Mouse (Mus musculus) macrophage (primary cell): ENCODE results near the gene BC017158. TPM values are rescaled to one million over a fixed set of nuclear protein-coding genes. Genes with fewer than 3 reads are reported as not detected.

Experiments
- H3K27ac ChIP-seq: fragments of 350-480 bp; formaldehyde crosslinking; 2 replicates; pipeline ENCODE4 v1.9.0; 2021
- H3K36me3 ChIP-seq: fragments of 350-480 bp; formaldehyde crosslinking; 2 replicates; pipeline ENCODE4 v1.9.0; 2021; ENCODE audit errors: inconsistent target
- H3K4me3 ChIP-seq: fragments of 350-480 bp; formaldehyde crosslinking; 2 replicates; pipeline ENCODE4 v1.9.0; 2021; ENCODE audit errors: inconsistent target
- H3K79me2 ChIP-seq: fragments of 350-480 bp; formaldehyde crosslinking; 2 replicates; pipeline ENCODE4 v1.9.0; 2021; ENCODE audit errors: inconsistent target
- WGBS: methylation state at CpG from one replicate; pipeline ENCODE4 v1.1.7; 2026; ENCODE audit warnings: inconsistent platforms; ENCODE audit not compliant: missing documents; 5-methylcytosine and 5-hydroxymethylcytosine counted together
- polyA plus RNA-seq: library from polyadenylated mRNA; stranded (reverse); fragments of 250-400 nt; gene quantifications from 3 replicates; pipeline ENCODE4 v1.2.4, GENCODE M21; 2018; ENCODE audit warnings: inconsistent platforms

Gene BC017158
- polyA plus RNA-seq, 1 experiment from 2014 or later = 16.5 TPM

GRCm38 (mm10) chr7:128265411-128265810 lies 32.6 kb downstream of the BC017158 start, which contains the start of gene Slc5a2:
TSS of gene Slc5a2 (plus strand) at chr7:128265657.
- Histone ChIP-seq H3K36me3 (no peaks in the 10 kb centered on the region), H3K27ac (no peak within 1 kb of the TSS), H3K4me3 (no peak within 1 kb of the TSS), H3K79me2 (no peaks in the 10 kb centered on the region)
- WGBS = 83% methylated on average over 6 of the region's 6 CpGs

GRCm38 (mm10) chr7:128256783-128257334 lies 41.1 kb downstream of the BC017158 start:
- no peaks in the 10 kb centered on the region for H3K36me3 ChIP-seq
- no peaks in the 10 kb centered on the region for H3K79me2 ChIP-seq
- WGBS = 62% methylated on average over 5 of the region's 5 CpGs
- no peak overlapping the region for H3K27ac ChIP-seq
- no peak overlapping the region for H3K4me3 ChIP-seq

- no peak overlapping the region for H3K27ac ChIP-seq
- no peaks in the 10 kb centered on the region for H3K36me3 ChIP-seq
- H3K4me3 ChIP-seq = no peak overlapping the region
- 94% methylated on average over 5 of the region's 5 CpGs for WGBS
- no peaks in the 10 kb centered on the region for H3K79me2 ChIP-seq
Observed at GRCm38 (mm10) chr7:128255757-128256156, 42.2 kb downstream of the BC017158 start.

GRCm38 (mm10) chr7:128254978-128255377 lies 43.0 kb downstream of the BC017158 start:
- H3K36me3 ChIP-seq = no peaks in the 10 kb centered on the region
- no peaks in the 10 kb centered on the region for H3K79me2 ChIP-seq
- 70% methylated on average over 2 of the region's 2 CpGs for WGBS
- H3K4me3 ChIP-seq = no peak overlapping the region
- no peak overlapping the region for H3K27ac ChIP-seq

GRCm38 (mm10) chr7:128252609-128253008 lies 45.4 kb downstream of the BC017158 start:
- Histone ChIP-seq H3K36me3 (no peaks in the 10 kb centered on the region), H3K27ac (no peak overlapping the region), H3K4me3 (no peak overlapping the region), H3K79me2 (no peaks in the 10 kb centered on the region)
- WGBS = 25% methylated on average over 24 of the region's 24 CpGs

GRCm38 (mm10) chr7:128251946-128252345 lies 46.0 kb downstream of the BC017158 start:
- Histone ChIP-seq H3K79me2 (no peaks in the 10 kb centered on the region), H3K27ac (no peak overlapping the region)
- 41% methylated on average over 12 of the region's 12 CpGs for WGBS

GRCm38 (mm10) chr7:128249998-128250397 lies 48.0 kb downstream of the BC017158 start:
- Histone ChIP-seq H3K79me2 (no peaks in the 10 kb centered on the region), H3K27ac (no peak overlapping the region), H3K36me3 (peaks cover 3% of the 10 kb centered on the region; the same call in 1 of the 2 replicates), H3K4me3 (no peak overlapping the region)
- WGBS = 98% methylated on average over 5 of the region's 5 CpGs

More at GRCm38 (mm10) chr7:128251946-128252345, 46.0 kb downstream of the BC017158 start:
- H3K36me3 ChIP-seq = no peaks in the 10 kb centered on the region
- no peak overlapping the region for H3K4me3 ChIP-seq

GRCm38 (mm10) chr7:128248081-128249042 lies 49.6 kb downstream of the BC017158 start:
- WGBS = 90% methylated on average over 8 of the region's 10 CpGs
- peaks cover 15% of the 10 kb centered on the region; the same call in 1 of the 2 replicates for H3K36me3 ChIP-seq
- no peak overlapping the region for H3K27ac ChIP-seq
- H3K4me3 ChIP-seq = no peak overlapping the region
- H3K79me2 ChIP-seq = no peaks in the 10 kb centered on the region

GRCm38 (mm10) chr7:128247443-128247842 lies 50.5 kb downstream of the BC017158 start:
- H3K36me3 ChIP-seq = peaks cover 24% of the 10 kb centered on the region; the same call in 1 of the 2 replicates
- H3K4me3 ChIP-seq = no peak overlapping the region
- no peaks in the 10 kb centered on the region for H3K79me2 ChIP-seq
- 16% methylated on average over 13 of the region's 13 CpGs for WGBS
- no peak overlapping the region for H3K27ac ChIP-seq

- Histone ChIP-seq H3K4me3 (no peak within 1 kb of the TSS), H3K36me3 (peaks cover 31% of the 10 kb centered on the region), H3K27ac (no peak within 1 kb of the TSS), H3K79me2 (no peaks in the 10 kb centered on the region)
- WGBS = 38% methylated on average over 21 of the region's 30 CpGs
Observed at GRCm38 (mm10) chr7:128246496-128247391, 51.2 kb downstream of the BC017158 start, which contains the start of gene Tgfb1i1. TSS of gene Tgfb1i1 (plus strand) at chr7:128246812.

GRCm38 (mm10) chr7:128245547-128245946 lies 52.4 kb downstream of the BC017158 start:
- Histone ChIP-seq H3K79me2 (peaks cover 5% of the 10 kb centered on the region; the same call in 1 of the 2 replicates), H3K27ac (no peak overlapping the region), H3K36me3 (peaks cover 43% of the 10 kb centered on the region), H3K4me3 (no peak overlapping the region)
- 94% methylated on average over 4 of the region's 4 CpGs for WGBS

- Histone ChIP-seq H3K36me3 (peaks cover 53% of the 10 kb centered on the region), H3K27ac (no peak overlapping the region), H3K79me2 (peaks cover 15% of the 10 kb centered on the region), H3K4me3 (no peak overlapping the region)
- 96% methylated on average over 18 of the region's 18 CpGs for WGBS
Observed at GRCm38 (mm10) chr7:128244410-128245025, 53.5 kb downstream of the BC017158 start.

- H3K27ac ChIP-seq = no peak overlapping the region
- WGBS = 96% methylated on average over 10 of the region's 10 CpGs
- H3K79me2 ChIP-seq = peaks cover 21% of the 10 kb centered on the region
- peaks cover 57% of the 10 kb centered on the region for H3K36me3 ChIP-seq
- no peak overlapping the region for H3K4me3 ChIP-seq
Observed at GRCm38 (mm10) chr7:128243921-128244320, 54.0 kb downstream of the BC017158 start.

GRCm38 (mm10) chr7:128242331-128242730 lies 55.6 kb downstream of the BC017158 start:
- 96% methylated on average over 16 of the region's 16 CpGs for WGBS
- Histone ChIP-seq H3K79me2 (peaks cover 25% of the 10 kb centered on the region), H3K27ac (no peak overlapping the region), H3K4me3 (no peak overlapping the region), H3K36me3 (peaks cover 57% of the 10 kb centered on the region)
